In genomic region chr7:45865925-45866910, GRCm38 (mm10) we compare ENCODE assay signal across 8 mouse cellular contexts. TPM values are rescaled to one million over a fixed set of nuclear protein-coding genes. Genes with fewer than 3 reads are reported as not detected.
DNase-seq lines count a peak whose midpoint lies in the region; ATAC-seq and TF ChIP-seq lines count a peak whose summit lies in the region.

No protein-coding gene starts in this region.

- peaks cover 23% of the 10 kb centered on the region for H3K27me3 ChIP-seq in embryonic facial prominence, embryonic 15.5 days
- peaks cover 61% of the 10 kb centered on the region for H3K27me3 ChIP-seq in heart, embryonic 12.5 days (replicated peaks)
- peaks cover 39% of the 10 kb centered on the region for H3K27me3 ChIP-seq in kidney, embryonic 16.5 days (ENCODE audit: insufficient read depth, low read length)

- TF ChIP-seq POLR2A in bone marrow, adult 2 months (IDR thresholded peaks at IDR 0.05; ENCODE audit: borderline replicate concordance, control insufficient read depth, low read depth, low read length), result peak; percentile 72; the same call in 1 of the 2 replicates

- H3K9me3 ChIP-seq in embryonic facial prominence, embryonic 15.5 days (replicated peaks), result no peaks in the 10 kb centered on the region
- no peaks in the 10 kb centered on the region for H3K9me3 ChIP-seq in heart, embryonic 12.5 days (replicated peaks)
- H3K9me3 ChIP-seq in kidney, embryonic 16.5 days (ENCODE audit: low read length), result no peaks in the 10 kb centered on the region

- H3K27ac ChIP-seq in bone marrow, adult 2 months (ENCODE audit: control insufficient read depth, insufficient read depth, low read depth, low read length, poor library complexity), result peak overlapping the region; percentile 70
- peak overlapping the region; percentile 81 for H3K27ac ChIP-seq in embryonic facial prominence, embryonic 15.5 days (replicated peaks)
- no peak overlapping the region for H3K27ac ChIP-seq in heart, embryonic 12.5 days (ENCODE audit: poor library complexity, severe bottlenecking)
- H3K27ac ChIP-seq in kidney, embryonic 16.5 days (ENCODE audit: low read length), result peak overlapping the region; percentile 46; the same call in 1 of the 2 replicates

- WGBS in bone marrow, adult 2 months, result 2% methylated on average over 117 of the region's 117 CpGs
- WGBS in embryonic facial prominence, embryonic 15.5 days, result under 1% methylated on average over 108 of the region's 117 CpGs
- under 1% methylated on average over 117 of the region's 117 CpGs for WGBS in heart, embryonic 12.5 days
- 1% methylated on average over 96 of the region's 117 CpGs for WGBS in kidney, embryonic 16.5 days

- ATAC-seq in embryonic facial prominence, embryonic 15.5 days (ENCODE audit: insufficient number of reproducible peaks, low FRiP score, low TSS enrichment, low read depth), result peak; percentile 81
- ATAC-seq in heart, embryonic 12.5 days (ENCODE audit: insufficient number of reproducible peaks, low FRiP score), result peak; percentile 69
- ATAC-seq in kidney, embryonic 16.5 days (ENCODE audit: low FRiP score, low TSS enrichment), result peak; percentile 69

- DNase-seq in B cell, adult 2 months, result peak; percentile 97 to 98
- peak; percentile 88 for DNase-seq in liver
- DNase-seq in monocyte, adult 2 months (ENCODE audit: low read depth in 1 of 2, low spot score in 2 of 2), result peak; percentile 45 to 76
- DNase-seq in spleen, postnatal 14 days (ENCODE audit: low spot score in 2 of 2), result peak; percentile 73 to 89

- peak overlapping the region; percentile 86 for H3K4me2 ChIP-seq in embryonic facial prominence, embryonic 15.5 days (replicated peaks)
- H3K4me2 ChIP-seq in heart, embryonic 12.5 days, result peak overlapping the region; percentile 88
- peak overlapping the region; percentile 76 for H3K4me2 ChIP-seq in kidney, embryonic 16.5 days (replicated peaks; ENCODE audit: low read depth, low read length)

- H3K4me3 ChIP-seq in bone marrow, adult 2 months (replicated peaks; ENCODE audit: control insufficient read depth, low read depth, low read length), result peak overlapping the region; percentile 74
- peak overlapping the region; percentile 68 for H3K4me3 ChIP-seq in embryonic facial prominence, embryonic 15.5 days (replicated peaks)
- H3K4me3 ChIP-seq in heart, embryonic 12.5 days, result peak overlapping the region; percentile 69
- H3K4me3 ChIP-seq in kidney, embryonic 16.5 days (ENCODE audit: low read length), result peak overlapping the region; percentile 61

- H3K36me3 ChIP-seq in embryonic facial prominence, embryonic 15.5 days, result no peaks in the 10 kb centered on the region
- no peaks in the 10 kb centered on the region for H3K36me3 ChIP-seq in heart, embryonic 12.5 days
- no peaks in the 10 kb centered on the region for H3K36me3 ChIP-seq in kidney, embryonic 16.5 days (ENCODE audit: insufficient read depth, low read length)

- TF ChIP-seq CTCF in bone marrow, adult 2 months (IDR thresholded peaks at IDR 0.05; ENCODE audit: control insufficient read depth, insufficient read depth, low read length), result no peak

- peak overlapping the region; percentile 75 for H3K9ac ChIP-seq in embryonic facial prominence, embryonic 15.5 days
- H3K9ac ChIP-seq in heart, embryonic 12.5 days, result peak overlapping the region; percentile 88
- peak overlapping the region; percentile 74 for H3K9ac ChIP-seq in kidney, embryonic 16.5 days (replicated peaks; ENCODE audit: low read length)

- no peaks in the 10 kb centered on the region; the same call in 1 of the 2 replicates for H3K4me1 ChIP-seq in bone marrow, adult 2 months (ENCODE audit: control insufficient read depth, insufficient read depth, low read length)
- H3K4me1 ChIP-seq in embryonic facial prominence, embryonic 15.5 days, result peaks cover 47% of the 10 kb centered on the region
- H3K4me1 ChIP-seq in heart, embryonic 12.5 days (replicated peaks), result peaks cover 44% of the 10 kb centered on the region
- H3K4me1 ChIP-seq in kidney, embryonic 16.5 days (ENCODE audit: insufficient read depth, low read length), result peaks cover 34% of the 10 kb centered on the region

RNA-seq across cellular contexts. Expression of gene Kdelr1, which starts 6.4 kb away (rescaled TPM):
- polyA plus RNA-seq in bone marrow, adult 2 months (2011; ENCODE audit: insufficient read depth, insufficient read length, low replicate concordance, missing spikeins), result 47.0 and 69.2 TPM in 2 replicates
- 83.7 and 98.4 TPM in 2 replicates for polyA plus RNA-seq in embryonic facial prominence, embryonic 15.5 days (2015; fragmentation: Nextera tagmentation; extraction: Ambion mirVana)
- 53.4 and 55.5 TPM in 2 replicates for polyA plus RNA-seq in heart, embryonic 12.5 days (2016; fragmentation: Nextera tagmentation; extraction: Ambion mirVana)
- polyA plus RNA-seq in kidney, embryonic 16.5 days (2015; fragmentation: Nextera tagmentation; extraction: Ambion mirVana), result 96.4 and 97.3 TPM in 2 replicates

RNA-seq across cellular contexts. Expression of gene Grin2d, which starts 12.0 kb away (rescaled TPM):
- polyA plus RNA-seq in bone marrow, adult 2 months (2011; ENCODE audit: insufficient read depth, insufficient read length, low replicate concordance, missing spikeins), result 0.97 and 2.5 TPM in 2 replicates
- 0.67 and 0.79 TPM in 2 replicates for polyA plus RNA-seq in embryonic facial prominence, embryonic 15.5 days (2015; fragmentation: Nextera tagmentation; extraction: Ambion mirVana)
- 0.37 and 0.42 TPM in 2 replicates for polyA plus RNA-seq in heart, embryonic 12.5 days (2016; fragmentation: Nextera tagmentation; extraction: Ambion mirVana)
- polyA plus RNA-seq in kidney, embryonic 16.5 days (2015; fragmentation: Nextera tagmentation; extraction: Ambion mirVana), result 0.19 and 0.25 TPM in 2 replicates

RNA-seq across cellular contexts. Expression of gene Syngr4, which starts 30.3 kb away (rescaled TPM):
- polyA plus RNA-seq in bone marrow, adult 2 months (2011; ENCODE audit: insufficient read depth, insufficient read length, low replicate concordance, missing spikeins), result not detected in 2 replicates
- 0.40 and 0.77 TPM in 2 replicates for polyA plus RNA-seq in embryonic facial prominence, embryonic 15.5 days (2015; fragmentation: Nextera tagmentation; extraction: Ambion mirVana)
- 0.89 and 1.2 TPM in 2 replicates for polyA plus RNA-seq in heart, embryonic 12.5 days (2016; fragmentation: Nextera tagmentation; extraction: Ambion mirVana)
- polyA plus RNA-seq in kidney, embryonic 16.5 days (2015; fragmentation: Nextera tagmentation; extraction: Ambion mirVana), result 1.5 and 1.8 TPM in 2 replicates

RNA-seq across cellular contexts. Expression of gene Tmem143, which starts 30.5 kb away (rescaled TPM):
- polyA plus RNA-seq in bone marrow, adult 2 months (2011; ENCODE audit: insufficient read depth, insufficient read length, low replicate concordance, missing spikeins), result 3.6 and 9.6 TPM in 2 replicates
- polyA plus RNA-seq in embryonic facial prominence, embryonic 15.5 days (2015; fragmentation: Nextera tagmentation; extraction: Ambion mirVana), result 4.9 and 5.0 TPM in 2 replicates
- polyA plus RNA-seq in heart, embryonic 12.5 days (2016; fragmentation: Nextera tagmentation; extraction: Ambion mirVana), result 5.8 and 7.2 TPM in 2 replicates
- polyA plus RNA-seq in kidney, embryonic 16.5 days (2015; fragmentation: Nextera tagmentation; extraction: Ambion mirVana), result 7.1 and 8.4 TPM in 2 replicates

RNA-seq across cellular contexts. Expression of gene Grwd1, which starts 35.5 kb away (rescaled TPM):
- polyA plus RNA-seq in bone marrow, adult 2 months (2011; ENCODE audit: insufficient read depth, insufficient read length, low replicate concordance, missing spikeins), result 6.9 and 13.9 TPM in 2 replicates
- 57.3 and 58.0 TPM in 2 replicates for polyA plus RNA-seq in embryonic facial prominence, embryonic 15.5 days (2015; fragmentation: Nextera tagmentation; extraction: Ambion mirVana)
- polyA plus RNA-seq in heart, embryonic 12.5 days (2016; fragmentation: Nextera tagmentation; extraction: Ambion mirVana), result 43.9 and 46.6 TPM in 2 replicates
- 87.4 and 87.9 TPM in 2 replicates for polyA plus RNA-seq in kidney, embryonic 16.5 days (2015; fragmentation: Nextera tagmentation; extraction: Ambion mirVana)
